Comparison of ENCODE assay signal across 20 mouse cellular contexts in genomic region chr15:96366176-96366963, GRCm38 (mm10).
DNase-seq lines count a peak whose midpoint lies in the region; ATAC-seq and TF ChIP-seq lines count a peak whose summit lies in the region.
"Had no signal": no experiment of that assay in that cellular context is flagged by ENCODE, and none has a peak within 500 bp of the region (broad histone marks: within the 10 kb centered on the region; RNA-seq: fewer than 3 reads in every experiment).

No protein-coding gene starts in this region.

- H3K4me2 ChIP-seq in liver, embryonic 12.5 days = no peak overlapping the region
- no peak overlapping the region for H3K4me2 ChIP-seq in neural tube, embryonic 15.5 days
- H3K4me2 ChIP-seq: forebrain, embryonic 15.5 days; heart, embryonic 11.5 days; heart, embryonic 15.5 days; hindbrain, embryonic 15.5 days had no signal

- H3K27me3 ChIP-seq in liver, adult 2 months (ENCODE audit: control insufficient read depth, insufficient read depth, low read length) = no peaks in the 10 kb centered on the region
- H3K27me3 ChIP-seq in liver, embryonic 12.5 days (replicated peaks) = no peaks in the 10 kb centered on the region
- no peaks in the 10 kb centered on the region for H3K27me3 ChIP-seq in neural tube, embryonic 15.5 days (replicated peaks)
- H3K27me3 ChIP-seq: forebrain, embryonic 15.5 days; heart, embryonic 15.5 days; hindbrain, embryonic 15.5 days had no signal

- H3K27ac ChIP-seq in liver, adult 2 months (replicated peaks; ENCODE audit: insufficient read depth, low read depth, low read length) = no peak overlapping the region
- no peak overlapping the region for H3K27ac ChIP-seq in liver, embryonic 12.5 days
- H3K27ac ChIP-seq in neural tube, embryonic 15.5 days (replicated peaks) = no peak overlapping the region
- H3K27ac ChIP-seq: embryonic facial prominence, embryonic 10.5 days; forebrain, embryonic 15.5 days; heart, adult 2 months; heart, embryonic 15.5 days; hindbrain, embryonic 15.5 days had no signal

- H3K4me1 ChIP-seq in liver, adult 2 months (ENCODE audit: control insufficient read depth, insufficient read depth, low read length) = peaks cover 13% of the 10 kb centered on the region
- no peaks in the 10 kb centered on the region for H3K4me1 ChIP-seq in liver, embryonic 12.5 days
- no peaks in the 10 kb centered on the region for H3K4me1 ChIP-seq in neural tube, embryonic 15.5 days
- H3K4me1 ChIP-seq: embryonic facial prominence, embryonic 10.5 days; heart, embryonic 15.5 days; hindbrain, embryonic 15.5 days had no signal

- H3K9me3 ChIP-seq in liver, embryonic 12.5 days (replicated peaks) = no peaks in the 10 kb centered on the region
- H3K9me3 ChIP-seq in neural tube, embryonic 15.5 days (replicated peaks) = no peaks in the 10 kb centered on the region
- H3K9me3 ChIP-seq: embryonic facial prominence, embryonic 10.5 days; forebrain, embryonic 15.5 days; heart, embryonic 15.5 days; hindbrain, embryonic 15.5 days had no signal

- no peak overlapping the region for H3K4me3 ChIP-seq in liver, adult 2 months (ENCODE audit: insufficient read depth, low read depth, low read length)
- no peak overlapping the region for H3K4me3 ChIP-seq in liver, embryonic 12.5 days
- H3K4me3 ChIP-seq in neural tube, embryonic 15.5 days (replicated peaks) = no peak overlapping the region
- H3K4me3 ChIP-seq: embryonic facial prominence, embryonic 10.5 days; forebrain, embryonic 15.5 days; heart, adult 2 months; heart, embryonic 15.5 days; hindbrain, embryonic 15.5 days had no signal

- TF ChIP-seq POLR2A in liver, adult 2 months (IDR thresholded peaks at IDR 0.05; ENCODE audit: extremely low read depth, insufficient read depth, low read length) = no peak

- intact Hi-C loops in left cerebral cortex, postnatal 10 days (cut with DNase I) = no loop called here

- WGBS in liver, adult 2 months = 58% methylated on average over 11 of the region's 11 CpGs
- 83% methylated on average over 11 of the region's 11 CpGs for WGBS in liver, embryonic 12.5 days (ENCODE audit: insufficient replicate concordance)
- WGBS in neural tube, embryonic 15.5 days = 86% methylated on average over 11 of the region's 11 CpGs

- ATAC-seq in liver, embryonic 12.5 days = no peak
- ATAC-seq in neural tube, embryonic 15.5 days (ENCODE audit: low FRiP score) = no peak
- ATAC-seq: activated CD4-positive, CD25-positive, alpha-beta regulatory T cell, adult 4 months; forebrain, embryonic 15.5 days; intestine, embryonic 16.5 days had no signal

- TF ChIP-seq CTCF in liver, adult 2 months (IDR thresholded peaks at IDR 0.05; ENCODE audit: low read depth, low read length) = no peak

- DNase-seq in adrenal gland, adult 8-10 months = peak; percentile 35
- no peak for DNase-seq in adrenal gland, postnatal 4 days (ENCODE audit: low spot score in 2 of 2)
- peak; percentile 81 for DNase-seq in liver, adult 2 months (ENCODE audit: extremely low read depth, low read depth, low spot score)
- DNase-seq in adrenal gland, postnatal 10 days = peak; percentile 21
- no peak for DNase-seq in left cerebral cortex, postnatal 10 days (ENCODE audit: extremely low spot score in 1 of 2, low spot score in 2 of 2)
- DNase-seq: cerebellum, adult 18-20 months; cerebellum, adult 9-11 months; gastrocnemius, postnatal 10 days; heart, adult 2 months; heart, postnatal 36 days; kidney, adult 2 months had no signal

- H3K9ac ChIP-seq in liver, adult 2 months (ENCODE audit: low read depth, low read length) = no peak overlapping the region
- H3K9ac ChIP-seq in liver, embryonic 12.5 days = no peak overlapping the region
- no peak overlapping the region for H3K9ac ChIP-seq in neural tube, embryonic 15.5 days (replicated peaks)
- H3K9ac ChIP-seq: forebrain, embryonic 15.5 days; heart, embryonic 15.5 days; hindbrain, embryonic 15.5 days had no signal

- peaks cover 41% of the 10 kb centered on the region for H3K36me3 ChIP-seq in liver, adult 2 months (ENCODE audit: control insufficient read depth, insufficient read depth, low read length)
- H3K36me3 ChIP-seq in liver, embryonic 12.5 days = peaks cover 97% of the 10 kb centered on the region
- peaks cover 75% of the 10 kb centered on the region for H3K36me3 ChIP-seq in neural tube, embryonic 15.5 days

- no peaks in the 10 kb centered on the region; the same call in 1 of the 2 replicates for H3K79me2 ChIP-seq in liver, adult 2 months (ENCODE audit: control insufficient read depth, insufficient read depth, low read length)

Comparison
In these comparisons a context has a peak if more than half of its experiments do, and no peak if none do; other contexts are left out.
1. DNase-seq: peak in adrenal gland, adult 8-10 months (single experiment), liver, adult 2 months (single experiment) and adrenal gland, postnatal 10 days (single experiment); none in adrenal gland, postnatal 4 days (0 of 2) and left cerebral cortex, postnatal 10 days (0 of 2).